Mouse (Mus musculus) neural tube, embryonic 14.5 days (tissue): Measurements from ENCODE around the gene Lalba. TPM values are rescaled to one million over a fixed set of nuclear protein-coding genes. Genes with fewer than 3 reads are reported as not detected.
"Not testable (repeated sequence)": the region's sequence is repeated elsewhere in the genome, so short reads cannot be mapped to it uniquely, and the experiment has no call there.

Source experiments
- ATAC-seq: fragments of 200-750 bp; cut with Nextera tagmentation; 2 replicates; pipeline ENCODE4 v1.8.0; 2017; ENCODE audit warnings: low read depth, mild to moderate bottlenecking, moderate TSS enrichment, moderate library complexity
- H3K27ac ChIP-seq: fragments of 300-500 bp; sonication (generic); 2 replicates; pipeline ENCODE4 v1.5.1; 2014; ENCODE audit warnings: low read depth, mild to moderate bottlenecking, control low read depth, low read length, moderate library complexity, mixed read lengths
- H3K27me3 ChIP-seq: fragments of 300-500 bp; sonication (generic); 2 replicates; pipeline ENCODE4 v1.6.1; 2014; ENCODE audit warnings: low read length; ENCODE audit not compliant: control insufficient read depth, insufficient read depth
- H3K36me3 ChIP-seq: fragments of 300-500 bp; sonication (generic); 2 replicates; pipeline ENCODE4 v1.6.1; 2014; ENCODE audit warnings: low read length, mixed read lengths; ENCODE audit not compliant: control insufficient read depth, insufficient read depth
- H3K4me1 ChIP-seq: fragments of 300-500 bp; sonication (generic); 2 replicates; pipeline ENCODE4 v1.6.1; 2014; ENCODE audit warnings: low read length; ENCODE audit not compliant: control insufficient read depth, insufficient read depth
- H3K4me2 ChIP-seq: fragments of 300-500 bp; sonication (generic); 2 replicates; pipeline ENCODE4 v1.6.1; 2014; ENCODE audit warnings: mild to moderate bottlenecking, low read depth, low read length, control low read depth
- H3K4me3 ChIP-seq: fragments of 300-500 bp; sonication (generic); 2 replicates; pipeline ENCODE4 v1.5.1; 2014; ENCODE audit warnings: low read depth, low read length, control low read depth, mixed read lengths
- H3K9ac ChIP-seq: fragments of 300-500 bp; sonication (generic); replicated peaks from 2 replicates; pipeline ENCODE4 v1.6.1; 2014; ENCODE audit warnings: low read depth, mild to moderate bottlenecking, control low read depth, low read length, mixed read lengths
- H3K9me3 ChIP-seq: fragments of 300-500 bp; sonication (generic); 2 replicates; pipeline ENCODE4 v1.6.1; 2016; ENCODE audit warnings: low read length; ENCODE audit not compliant: control insufficient read depth
- WGBS: fragments of 180-500 bp; shearing (Covaris S2); extraction: QIAGEN DNeasy Blood & Tissue Kit; methylation state at CpG from one replicate; pipeline ENCODE4 v1.1.7; 2014; 5-methylcytosine and 5-hydroxymethylcytosine counted together
- polyA plus RNA-seq: library from polyadenylated mRNA; unstranded; fragments of >200 nt; fragmentation: Nextera tagmentation; extraction: Ambion mirVana; gene quantifications from 2 replicates; pipeline ENCODE4 v1.2.1, GENCODE M21; 2014

The Lalba gene
- polyA plus RNA-seq, 1 experiment from 2014 or later, result not detected

GRCm38 (mm10) chr15:98514146-98514545 is 31.6 kb upstream of the Lalba start:
- Histone ChIP-seq H3K27ac (no peak overlapping the region), H3K9me3 (no peaks in the 10 kb centered on the region), H3K36me3 (no peaks in the 10 kb centered on the region; the same call in 1 of the 2 replicates), H3K4me2 (no peak overlapping the region), H3K9ac (no peak overlapping the region), H3K4me3 (no peak overlapping the region), H3K27me3 (no peaks in the 10 kb centered on the region), H3K4me1 (no peaks in the 10 kb centered on the region)
- no peak for ATAC-seq
- WGBS, result 80% methylated on average over 8 of the region's 8 CpGs

- WGBS, result 63% methylated on average over 3 of the region's 3 CpGs
- H3K4me3 ChIP-seq, H3K27me3 ChIP-seq, H3K9ac ChIP-seq, H3K4me2 ChIP-seq, H3K4me1 ChIP-seq, H3K9me3 ChIP-seq, H3K36me3 ChIP-seq, ATAC-seq, H3K27ac ChIP-seq: not testable (repeated sequence)
Observed at GRCm38 (mm10) chr15:98513676-98514075, 31.2 kb upstream of the Lalba start.

GRCm38 (mm10) chr15:98512799-98513321 is 30.3 kb upstream of the Lalba start:
- no peak overlapping the region for H3K27ac ChIP-seq
- H3K4me3 ChIP-seq, result no peak overlapping the region
- H3K9ac ChIP-seq, result no peak overlapping the region
- WGBS, result 60% methylated on average over 17 of the region's 17 CpGs
- H3K36me3 ChIP-seq, result no peaks in the 10 kb centered on the region
- H3K27me3 ChIP-seq, result no peaks in the 10 kb centered on the region
- no peaks in the 10 kb centered on the region for H3K9me3 ChIP-seq
- H3K4me1 ChIP-seq, result no peaks in the 10 kb centered on the region
- no peak for ATAC-seq
- no peak overlapping the region for H3K4me2 ChIP-seq

GRCm38 (mm10) chr15:98512232-98512631 is 29.7 kb upstream of the Lalba start:
- no peak overlapping the region for H3K27ac ChIP-seq
- H3K9ac ChIP-seq, result no peak overlapping the region
- H3K4me2 ChIP-seq, result no peak overlapping the region
- ATAC-seq, result no peak
- no peak overlapping the region for H3K4me3 ChIP-seq
- no peaks in the 10 kb centered on the region for H3K4me1 ChIP-seq
- H3K36me3 ChIP-seq, result no peaks in the 10 kb centered on the region
- no peaks in the 10 kb centered on the region for H3K27me3 ChIP-seq
- WGBS, result 66% methylated on average over 8 of the region's 8 CpGs
- H3K9me3 ChIP-seq, result no peaks in the 10 kb centered on the region

- WGBS, result 52% methylated on average over 13 of the region's 13 CpGs
- H3K9ac ChIP-seq, result no peak overlapping the region
- no peaks in the 10 kb centered on the region for H3K36me3 ChIP-seq
- H3K27me3 ChIP-seq, result no peaks in the 10 kb centered on the region
- H3K4me3 ChIP-seq, result no peak overlapping the region
- H3K4me2 ChIP-seq, result no peak overlapping the region
- H3K27ac ChIP-seq, result no peak overlapping the region
- H3K4me1 ChIP-seq, result no peaks in the 10 kb centered on the region
- ATAC-seq, result no peak
- no peaks in the 10 kb centered on the region for H3K9me3 ChIP-seq
Observed at GRCm38 (mm10) chr15:98511386-98511928, 28.9 kb upstream of the Lalba start.

DNA sequence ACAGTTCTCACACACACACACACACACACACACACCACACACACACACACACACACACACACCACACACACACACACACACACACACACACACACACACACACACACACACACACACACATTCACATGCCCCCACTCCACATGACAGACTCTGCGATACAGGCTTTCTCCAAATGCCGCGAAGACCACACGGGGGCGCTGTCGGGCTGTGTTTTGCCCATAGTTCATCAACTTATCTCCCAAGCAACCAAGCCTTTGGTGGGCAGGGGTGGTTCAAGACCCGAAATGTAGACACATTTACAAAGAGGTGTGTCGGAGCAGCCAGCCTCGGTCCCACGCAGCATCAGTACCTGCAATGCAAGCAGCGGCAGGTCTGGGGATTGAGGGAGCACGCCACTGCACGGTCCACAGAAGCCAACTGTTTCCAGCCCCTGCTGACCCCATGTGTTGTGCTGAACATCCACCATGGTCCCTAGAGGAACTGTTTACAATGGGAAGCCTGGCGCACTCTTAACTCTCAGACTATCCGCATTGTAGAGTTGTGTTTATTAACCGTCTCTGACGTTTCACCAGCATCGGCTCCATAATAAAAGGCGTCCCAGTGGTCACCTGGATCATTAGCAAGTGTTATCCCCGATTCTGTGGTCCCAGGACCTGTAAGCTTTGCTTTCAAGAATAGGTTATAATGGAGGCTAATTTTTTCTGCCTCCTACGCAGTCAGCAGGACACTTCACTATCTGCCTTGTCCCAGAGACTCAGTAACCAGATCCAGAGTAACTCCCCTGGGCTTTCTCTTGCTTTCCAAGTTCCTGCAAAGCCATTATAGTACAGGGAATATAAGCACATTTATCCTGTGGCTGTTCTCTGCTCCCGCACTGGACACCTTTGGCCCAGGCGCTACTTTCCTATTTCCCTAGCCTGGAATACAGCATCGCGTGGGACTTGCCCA is 28.2 kb upstream of the Lalba start:
- Histone ChIP-seq H3K27ac (no peak overlapping the region), H3K9ac (no peak overlapping the region), H3K36me3 (no peaks in the 10 kb centered on the region), H3K9me3 (no peaks in the 10 kb centered on the region), H3K4me3 (no peak overlapping the region), H3K4me2 (peak overlapping the region; percentile 38), H3K27me3 (no peaks in the 10 kb centered on the region), H3K4me1 (no peaks in the 10 kb centered on the region)
- ATAC-seq, result peak; percentile 34; the same call in 1 of the 2 replicates
- WGBS, result 27% methylated on average over 25 of the region's 25 CpGs

DNA sequence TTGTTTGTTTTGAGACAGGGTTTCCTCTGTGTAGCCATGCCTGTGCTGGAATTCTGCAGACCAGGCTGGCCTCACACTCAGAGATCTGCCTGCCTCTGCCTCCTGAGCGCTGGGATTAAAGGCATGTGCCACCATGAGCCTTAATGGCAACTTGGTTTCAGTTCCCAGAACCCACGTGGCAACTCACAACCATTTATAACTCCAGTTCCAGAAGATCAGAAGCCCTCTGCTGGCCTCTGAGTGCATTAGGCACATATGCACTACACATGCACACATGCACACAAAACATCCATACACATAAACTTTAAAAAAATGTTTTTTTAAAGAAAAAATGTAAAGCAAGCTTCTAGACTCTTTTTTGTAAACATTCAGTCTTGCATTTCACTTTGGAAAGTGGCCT is 26.9 kb upstream of the Lalba start:
- no peak for ATAC-seq

DNA sequence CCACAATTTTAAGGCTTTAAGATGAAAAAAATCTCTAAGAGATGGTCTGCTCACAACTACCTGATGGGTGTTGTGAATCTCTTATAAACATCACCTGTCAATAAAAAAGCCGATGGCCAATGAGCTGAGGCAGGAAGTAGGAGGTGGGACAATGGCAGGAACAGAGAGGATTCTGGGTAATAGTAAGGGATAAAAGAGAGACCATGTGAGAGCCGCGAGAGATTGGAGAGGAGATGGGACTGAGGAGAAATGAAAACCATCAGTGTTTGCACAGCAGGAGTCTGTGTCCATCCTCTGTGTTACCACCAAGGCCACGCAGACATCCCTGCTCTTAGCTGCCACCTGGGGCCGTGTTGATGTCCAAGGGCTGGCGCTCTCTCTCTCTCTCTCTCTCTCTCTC is 24.8 kb upstream of the Lalba start:
- Histone ChIP-seq H3K36me3 (no peaks in the 10 kb centered on the region), H3K9me3 (no peaks in the 10 kb centered on the region), H3K27me3 (no peaks in the 10 kb centered on the region), H3K27ac (no peak overlapping the region), H3K4me3 (no peak overlapping the region), H3K4me2 (no peak overlapping the region), H3K4me1 (no peaks in the 10 kb centered on the region), H3K9ac (no peak overlapping the region)
- 86% methylated on average over 6 of the region's 6 CpGs for WGBS
- ATAC-seq, result no peak

More for the DNA sequence above, 26.9 kb upstream of the Lalba start:
- H3K36me3 ChIP-seq, result no peaks in the 10 kb centered on the region
- H3K27ac ChIP-seq, result no peak overlapping the region
- no peak overlapping the region for H3K4me3 ChIP-seq
- H3K27me3 ChIP-seq, result no peaks in the 10 kb centered on the region
- 54% methylated on average over 2 of the region's 2 CpGs for WGBS
- no peak overlapping the region for H3K4me2 ChIP-seq
- no peaks in the 10 kb centered on the region for H3K4me1 ChIP-seq
- H3K9ac ChIP-seq, result no peak overlapping the region
- no peaks in the 10 kb centered on the region for H3K9me3 ChIP-seq
